Mouse (Mus musculus) T-cell, adult 2 months (primary cell): Measurements from ENCODE around the gene Cops4.

ENCODE experiments used
- DNase-seq: peaks from one replicate; pipeline ENCODE4 v3.0.0; 2022; ENCODE audit warnings: low spot score

Gene Cops4

DNA sequence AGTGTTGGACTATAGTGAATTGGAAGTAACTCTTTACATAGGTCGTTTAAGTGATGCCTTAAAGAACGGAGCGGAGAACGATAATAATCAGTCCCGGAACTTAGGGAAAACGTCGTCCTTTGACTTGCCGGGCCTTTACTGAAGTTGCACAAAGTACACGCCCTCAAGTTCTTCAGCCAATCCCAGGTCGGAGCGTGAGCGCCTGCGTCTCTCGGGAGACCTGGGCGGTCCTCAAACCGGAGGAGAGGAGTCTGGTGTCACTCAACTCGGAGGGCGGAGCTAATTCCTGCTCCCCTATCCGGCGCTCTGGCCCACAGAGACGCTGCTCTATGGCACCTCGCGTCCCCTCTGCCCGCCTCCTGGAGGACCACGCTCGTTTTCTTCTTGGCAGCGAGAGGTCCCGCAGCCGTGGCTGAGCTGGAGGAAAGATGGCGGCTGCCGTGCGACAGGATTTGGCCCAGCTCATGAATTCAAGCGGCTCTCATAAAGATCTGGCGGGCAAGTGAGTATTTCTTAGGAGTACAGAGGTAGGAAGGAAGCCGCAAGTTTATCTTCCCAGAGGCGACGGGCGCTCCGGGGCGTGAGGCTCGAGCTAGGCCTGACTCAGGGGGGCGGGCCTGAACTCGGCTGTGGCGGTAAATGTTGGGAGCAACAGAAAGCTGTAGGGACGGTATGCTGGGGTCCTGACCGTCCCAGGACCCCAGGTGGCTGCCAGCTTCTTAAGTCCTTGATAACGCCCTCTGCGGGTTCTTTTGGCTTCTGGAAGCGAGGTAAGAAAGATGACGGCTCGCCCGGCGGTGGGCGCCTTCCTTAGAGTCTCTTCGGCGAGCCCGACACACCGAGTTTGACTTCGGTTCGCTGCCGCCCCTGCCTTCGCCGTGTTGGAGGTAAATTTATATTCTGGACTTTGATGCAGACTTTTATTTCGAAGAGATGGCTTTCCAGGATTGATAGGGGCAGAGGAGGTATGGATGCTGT is at the start of gene Cops4:
Cops4 (plus strand) TSS at position 261 of the 978 bp plus-strand sequence.
- DNase-seq, result peak; percentile 98

DNA sequence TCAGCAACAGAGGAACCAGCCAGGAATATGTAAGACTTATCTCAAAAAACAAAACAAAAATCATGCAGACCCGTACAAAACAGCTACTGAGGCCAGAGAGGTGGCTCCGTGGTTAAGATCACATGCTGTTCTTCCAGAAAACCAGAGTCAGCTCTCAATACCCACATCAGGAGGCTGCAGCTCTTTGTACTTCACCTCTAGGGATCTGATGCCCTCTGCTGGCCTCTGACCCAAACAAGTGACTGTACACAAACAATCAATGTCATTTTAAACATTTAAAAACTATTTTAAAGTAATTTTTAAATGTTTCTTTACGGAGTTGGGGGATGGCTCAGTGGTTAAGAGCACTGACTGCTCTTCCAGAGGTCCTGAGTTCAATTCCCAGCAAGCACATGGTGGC is 41.8 kb upstream of the Cops4 start:
- DNase-seq, result no peak

- DNase-seq, result no peak
These were observed 40.5 kb upstream of the Cops4 start for GRCm38 (mm10) chr5:100477604-100478003.

- DNase-seq, result no peak
These were observed 34.5 kb upstream of the Cops4 start for GRCm38 (mm10) chr5:100483569-100483968.

GRCm38 (mm10) chr5:100487120-100487519 is 31.0 kb upstream of the Cops4 start:
- no peak for DNase-seq

GRCm38 (mm10) chr5:100488231-100488630 is 29.9 kb upstream of the Cops4 start:
- DNase-seq, result no peak

GRCm38 (mm10) chr5:100489340-100489739 is 28.8 kb upstream of the Cops4 start:
- DNase-seq, result no peak

GRCm38 (mm10) chr5:100491704-100492103 is 26.4 kb upstream of the Cops4 start:
- no peak for DNase-seq

- peak; percentile 86 for DNase-seq
These were observed 19.5 kb upstream of the Cops4 start for GRCm38 (mm10) chr5:100498436-100499180.

DNA sequence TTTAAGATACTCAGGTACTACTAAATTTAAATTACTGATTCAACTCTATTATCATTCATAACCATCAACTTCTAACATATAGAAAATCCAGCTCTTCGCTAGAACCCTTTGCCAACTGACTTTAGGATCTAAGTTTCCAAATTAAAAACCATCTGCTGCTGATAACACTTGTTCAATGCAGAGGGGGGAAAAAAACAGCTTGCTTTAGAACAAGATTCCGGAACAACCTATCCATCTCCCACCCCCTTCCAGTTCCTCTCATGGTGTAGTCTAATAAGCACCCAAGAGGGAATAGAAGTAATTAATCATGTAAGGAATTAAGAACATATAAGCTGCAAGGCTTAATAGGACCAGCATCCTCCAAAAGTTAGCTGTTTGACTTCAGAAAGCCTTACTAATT is 18.9 kb upstream of the Cops4 start:
- DNase-seq, result no peak

- DNase-seq, result peak; percentile 47
These were observed 18.2 kb upstream of the Cops4 start for GRCm38 (mm10) chr5:100499831-100500304.

DNA sequence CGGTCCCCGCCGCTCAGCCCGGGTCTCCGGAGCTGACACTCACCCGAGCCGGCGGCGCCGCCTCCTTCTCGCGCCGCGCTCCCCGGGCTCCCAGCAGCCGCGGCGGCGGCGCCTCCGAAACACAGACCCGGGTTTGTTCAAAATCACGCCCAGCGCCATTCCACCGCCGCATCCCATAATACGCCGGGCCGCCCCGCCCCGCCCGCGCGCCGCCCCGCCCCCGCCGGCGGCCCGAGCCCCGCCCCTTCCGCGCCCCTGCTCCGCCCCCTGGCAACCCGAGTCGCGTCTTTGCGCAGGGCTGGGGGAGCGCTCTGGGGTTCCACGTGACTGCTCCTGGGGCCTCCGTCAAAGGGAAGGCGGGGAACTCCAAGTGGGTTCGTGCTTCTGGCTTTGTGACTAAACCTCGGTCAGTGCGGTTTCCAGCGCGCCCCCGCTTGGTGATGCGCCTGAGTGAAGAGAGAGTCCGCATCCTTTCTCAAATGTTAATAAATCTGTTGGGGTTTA is 17.6 kb upstream of the Cops4 start, which contains the start of gene Lin54:
Lin54 (minus strand) TSS at position 182 of the 504 bp plus-strand sequence.
- peak; percentile 96 for DNase-seq

DNA sequence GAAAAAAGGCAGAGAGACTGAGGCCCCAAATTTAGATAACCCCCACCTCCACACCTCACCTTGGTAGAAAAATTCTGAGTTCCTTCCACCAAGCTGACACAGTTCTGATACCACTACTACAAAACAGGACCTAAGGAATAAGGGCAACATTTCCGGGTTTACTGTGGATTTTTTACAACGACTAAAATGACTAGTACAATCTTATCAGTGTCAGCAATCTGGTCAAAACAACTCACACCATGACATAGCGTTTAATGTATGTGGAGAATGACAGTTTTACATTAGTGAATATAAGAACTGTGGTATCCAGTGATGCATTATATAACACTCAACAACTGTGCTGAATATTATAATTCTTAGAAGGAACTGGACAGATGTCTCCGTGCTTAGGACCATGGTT is 16.8 kb upstream of the Cops4 start:
- no peak for DNase-seq

- DNase-seq, result peak; percentile 35
These were observed 8.9 kb upstream of the Cops4 start for GRCm38 (mm10) chr5:100509247-100509646.

DNA sequence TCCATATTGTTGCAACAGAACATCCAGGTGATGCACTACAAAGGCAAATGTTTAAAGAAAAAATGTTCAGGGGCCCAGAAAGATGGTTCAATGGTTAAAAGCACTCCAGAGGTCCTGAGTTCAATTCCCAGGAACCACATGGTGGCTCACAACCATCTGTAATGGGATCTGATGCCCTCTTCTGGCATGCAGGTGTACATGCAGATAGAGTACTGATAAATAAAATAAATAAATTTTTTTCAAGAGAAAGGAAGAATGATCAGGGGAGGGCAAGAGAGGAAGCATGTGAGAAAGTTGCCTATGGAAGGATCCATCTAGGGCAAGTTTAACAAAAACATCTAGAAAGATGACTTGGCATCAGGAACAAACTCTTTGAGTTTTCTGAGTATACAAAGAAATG is 5.5 kb upstream of the Cops4 start:
- DNase-seq, result no peak

DNA sequence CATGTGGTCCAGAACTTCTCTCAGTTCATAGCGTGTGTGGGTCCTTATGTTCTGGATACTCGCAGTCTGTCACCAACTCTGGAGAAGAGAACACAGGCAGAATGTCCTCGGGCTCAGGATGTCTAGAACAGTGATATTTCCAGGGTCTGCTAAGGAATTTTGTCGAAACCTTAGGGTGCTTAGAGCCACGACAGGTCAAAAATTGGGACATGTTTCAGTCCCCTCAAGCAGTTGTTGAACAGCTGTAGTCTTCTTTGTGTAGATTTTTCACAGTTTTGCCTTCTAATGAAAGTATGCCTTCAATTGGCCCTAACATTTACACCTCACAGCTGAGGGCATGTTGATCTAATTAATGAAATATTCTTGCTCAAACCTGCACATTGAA is 910 bp downstream of the Cops4 start:
- DNase-seq, result no peak

- DNase-seq, result no peak
These were observed 2.1 kb downstream of the Cops4 start for GRCm38 (mm10) chr5:100520223-100520622.

DNA sequence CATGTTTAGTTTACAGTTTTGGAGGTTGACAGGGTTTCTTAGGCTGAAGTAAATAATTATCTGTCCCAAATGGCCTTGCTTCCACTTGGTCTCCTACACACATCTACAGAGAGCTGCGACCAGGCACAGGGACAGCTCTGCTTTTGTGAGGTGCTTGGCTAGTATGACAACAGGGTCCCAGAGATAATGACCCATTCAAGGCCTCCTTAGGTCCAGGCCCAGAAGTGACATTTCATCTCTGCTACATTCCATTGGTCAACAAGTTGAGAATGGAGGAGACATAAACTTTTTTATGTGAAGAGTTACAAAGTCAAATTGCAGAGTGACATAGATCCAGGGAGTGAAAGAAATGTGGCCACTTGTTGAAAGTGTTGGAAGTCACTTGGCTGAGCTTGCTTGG is 5.2 kb downstream of the Cops4 start:
- DNase-seq, result no peak

GRCm38 (mm10) chr5:100524921-100525320 is 6.8 kb downstream of the Cops4 start:
- DNase-seq, result no peak

- DNase-seq, result no peak
These were observed 7.5 kb downstream of the Cops4 start for GRCm38 (mm10) chr5:100525620-100526019.

DNA sequence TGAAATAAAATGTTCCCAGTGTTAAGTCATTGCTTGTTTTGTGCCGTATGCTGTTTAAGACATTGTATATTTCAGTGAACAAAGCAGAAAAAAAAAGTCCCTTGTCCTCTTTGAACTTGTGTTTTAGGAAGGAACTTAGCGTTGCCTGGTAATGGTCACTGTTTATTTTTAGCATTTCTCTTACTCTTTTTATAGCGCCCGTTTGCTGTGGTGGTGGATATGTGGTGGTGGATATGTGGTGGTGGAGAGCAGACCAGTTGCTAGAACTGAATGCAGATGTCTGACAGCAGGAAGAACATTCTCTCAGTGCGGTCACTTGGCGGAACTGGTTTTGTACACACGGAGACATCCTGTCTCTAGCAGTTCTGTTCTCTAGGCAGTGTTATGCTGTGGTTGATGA is 8.1 kb downstream of the Cops4 start:
- DNase-seq, result peak; percentile 85

- DNase-seq, result no peak
These were observed 17.7 kb downstream of the Cops4 start for GRCm38 (mm10) chr5:100535826-100536225.

DNA sequence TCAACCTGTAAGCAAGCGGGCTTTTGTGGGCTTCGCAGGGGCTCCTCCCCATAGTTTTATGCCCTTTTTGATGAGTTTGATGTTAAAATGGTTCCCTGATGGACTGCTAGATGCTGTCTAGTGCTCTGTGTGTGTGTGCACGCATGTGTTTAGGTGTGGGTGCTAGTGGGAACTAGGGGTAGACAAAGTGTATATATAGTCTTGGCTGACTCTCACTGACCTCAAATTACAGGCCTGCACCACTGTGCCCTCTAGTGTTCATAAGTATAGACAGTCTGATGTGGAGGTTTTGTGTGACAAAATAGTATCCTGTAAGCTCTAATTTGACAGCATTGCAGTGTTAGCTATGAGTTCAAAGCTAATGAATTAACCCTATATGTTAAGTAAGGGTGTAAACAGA is 18.5 kb downstream of the Cops4 start:
- DNase-seq, result peak; percentile 45
